Mouse (Mus musculus): ENCODE results near the gene Map3k19.

The Map3k19 gene

GRCm38 (mm10) chr1:127796341-127796740 is 58.5 kb downstream of the Map3k19 start:
- no peak for DNase-seq

GRCm38 (mm10) chr1:127795087-127795769 is 59.6 kb downstream of the Map3k19 start:
- no peak for DNase-seq

- DNase-seq = no peak
Observed at GRCm38 (mm10) chr1:127793459-127793858, 61.4 kb downstream of the Map3k19 start.

- no peak for DNase-seq
Observed at GRCm38 (mm10) chr1:127788943-127789342, 65.9 kb downstream of the Map3k19 start.

GRCm38 (mm10) chr1:127785882-127786281 is 68.9 kb downstream of the Map3k19 start:
- DNase-seq = no peak

- DNase-seq = no peak
Observed at GRCm38 (mm10) chr1:127783862-127784261, 71.0 kb downstream of the Map3k19 start.

- no peak for DNase-seq
Observed at GRCm38 (mm10) chr1:127780849-127781248, 74.0 kb downstream of the Map3k19 start.

GRCm38 (mm10) chr1:127780142-127780541 is 74.7 kb downstream of the Map3k19 start:
- peak; percentile 23 for DNase-seq

GRCm38 (mm10) chr1:127778611-127779010 is 76.2 kb downstream of the Map3k19 start:
- no peak for DNase-seq

- no peak for DNase-seq
Observed at GRCm38 (mm10) chr1:127776246-127776645, 78.6 kb downstream of the Map3k19 start.

- DNase-seq = peak; percentile 13
Observed at GRCm38 (mm10) chr1:127775206-127775720, 79.6 kb downstream of the Map3k19 start.

- DNase-seq = peak; percentile 62
Observed at GRCm38 (mm10) chr1:127774501-127774880, 80.3 kb downstream of the Map3k19 start.

- peak; percentile 99 for DNase-seq
Observed at GRCm38 (mm10) chr1:127773803-127774500, 80.9 kb downstream of the Map3k19 start, which contains the start of gene Ccnt2. Ccnt2 (plus strand) TSS chr1:127774164.

- peak; percentile 16 for DNase-seq
Observed at GRCm38 (mm10) chr1:127773198-127773802, 81.5 kb downstream of the Map3k19 start.

- DNase-seq = no peak
Observed at GRCm38 (mm10) chr1:127766741-127767140, 88.1 kb downstream of the Map3k19 start.

- no peak for DNase-seq
Observed at GRCm38 (mm10) chr1:127765468-127765867, 89.4 kb downstream of the Map3k19 start.

All from liver (tissue).